Mouse (Mus musculus) kidney, embryonic 16.5 days (tissue): ENCODE results near the gene Casz1. TPM values are rescaled to one million over a fixed set of nuclear protein-coding genes. Genes with fewer than 3 reads are reported as not detected.

Experiments used
- ATAC-seq: fragments of 200-750 bp; cut with Nextera tagmentation; 2 replicates; pipeline ENCODE4 v1.8.0; 2017; ENCODE audit warnings: moderate TSS enrichment; ENCODE audit not compliant: low FRiP score, low TSS enrichment
- H3K27ac ChIP-seq: fragments of 300-500 bp; sonication (generic); 2 replicates; pipeline ENCODE4 v1.5.1; 2014; ENCODE audit warnings: low read length
- H3K27me3 ChIP-seq: fragments of 300-500 bp; sonication (generic); 2 replicates; pipeline ENCODE4 v1.6.1; 2014; ENCODE audit warnings: low read length, control low read depth, mixed read lengths; ENCODE audit not compliant: insufficient read depth
- H3K36me3 ChIP-seq: fragments of 300-500 bp; sonication (generic); 2 replicates; pipeline ENCODE4 v1.6.1; 2014; ENCODE audit warnings: low read length, control low read depth, mixed read lengths; ENCODE audit not compliant: insufficient read depth
- H3K4me1 ChIP-seq: fragments of 300-500 bp; sonication (generic); 2 replicates; pipeline ENCODE4 v1.6.1; 2014; ENCODE audit warnings: low read length, control low read depth, mixed read lengths; ENCODE audit not compliant: insufficient read depth
- H3K4me2 ChIP-seq: fragments of 300-500 bp; sonication (generic); replicated peaks from 2 replicates; pipeline ENCODE4 v1.6.1; 2014; ENCODE audit warnings: low read depth, low read length
- H3K4me3 ChIP-seq: fragments of 300-500 bp; sonication (generic); 2 replicates; pipeline ENCODE4 v1.5.1; 2014; ENCODE audit warnings: mild to moderate bottlenecking, low read length
- H3K9ac ChIP-seq: fragments of 300-500 bp; sonication (generic); replicated peaks from 2 replicates; pipeline ENCODE4 v1.6.1; 2014; ENCODE audit warnings: low read length
- H3K9me3 ChIP-seq: fragments of 300-500 bp; sonication (generic); 2 replicates; pipeline ENCODE4 v1.6.1; 2016; ENCODE audit warnings: low read length, control low read depth
- WGBS: fragments of 180-500 bp; shearing (Covaris S2); extraction: QIAGEN DNeasy Blood & Tissue Kit; methylation state at CpG from one replicate; pipeline ENCODE4 v1.1.7; 2014; 5-methylcytosine and 5-hydroxymethylcytosine counted together
- polyA plus RNA-seq: library from polyadenylated mRNA; unstranded; fragments of >200 nt; fragmentation: Nextera tagmentation; extraction: Ambion mirVana; gene quantifications from 2 replicates; pipeline ENCODE4 v1.2.1, GENCODE M21; 2015

Casz1 gene
- polyA plus RNA-seq, 1 experiment from 2014 or later: 5.4 TPM

- Histone ChIP-seq H3K4me2 (no peak overlapping the region), H3K4me1 (peaks cover 49% of the 10 kb centered on the region), H3K36me3 (peaks cover 3% of the 10 kb centered on the region; the same call in 1 of the 2 replicates), H3K9me3 (no peaks in the 10 kb centered on the region), H3K9ac (no peak overlapping the region), H3K4me3 (no peak overlapping the region), H3K27me3 (no peaks in the 10 kb centered on the region), H3K27ac (0 out of 2 replicates have a peak overlapping the region, but pooled peaks have one; percentile 53)
- WGBS: 55% methylated on average over 9 of the region's 9 CpGs
- ATAC-seq: no peak
Measured at GRCm38 (mm10) chr4:148837046-148837445, 32.8 kb downstream of the Casz1 start.

DNA sequence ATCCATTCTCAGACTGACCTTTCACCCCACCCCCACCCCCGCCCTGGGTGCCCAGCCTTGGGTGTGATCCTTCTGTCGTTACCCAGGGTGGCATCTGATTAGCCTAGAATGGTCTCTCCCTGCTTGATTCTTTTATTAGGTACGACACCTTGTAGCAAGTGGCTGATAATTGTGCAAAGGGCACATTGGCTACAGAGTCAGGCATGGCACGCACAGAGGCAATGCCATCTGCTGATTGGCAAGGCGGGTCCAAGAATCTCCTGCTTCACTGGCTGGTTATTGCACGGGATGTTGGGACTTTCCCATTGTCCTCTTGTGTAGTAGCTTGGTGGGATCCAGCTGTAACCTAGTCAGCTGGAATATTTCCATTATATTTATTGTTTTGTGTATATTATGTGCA lies 33.4 kb downstream of the Casz1 start:
- H3K4me3 ChIP-seq: no peak overlapping the region
- H3K36me3 ChIP-seq: peaks cover 3% of the 10 kb centered on the region; the same call in 1 of the 2 replicates
- H3K4me2 ChIP-seq: no peak overlapping the region
- no peaks in the 10 kb centered on the region for H3K27me3 ChIP-seq
- H3K27ac ChIP-seq: no peak overlapping the region
- peaks cover 53% of the 10 kb centered on the region for H3K4me1 ChIP-seq
- 82% methylated on average over 6 of the region's 6 CpGs for WGBS
- H3K9me3 ChIP-seq: no peaks in the 10 kb centered on the region
- ATAC-seq: no peak
- no peak overlapping the region for H3K9ac ChIP-seq

- peaks cover 3% of the 10 kb centered on the region; the same call in 1 of the 2 replicates for H3K36me3 ChIP-seq
- H3K4me3 ChIP-seq: no peak overlapping the region
- WGBS: 29% methylated on average over 6 of the region's 6 CpGs
- H3K27me3 ChIP-seq: no peaks in the 10 kb centered on the region
- peaks cover 38% of the 10 kb centered on the region for H3K4me1 ChIP-seq
- peak; percentile 31 for ATAC-seq
- no peak overlapping the region for H3K9ac ChIP-seq
- H3K27ac ChIP-seq: no peak overlapping the region
- H3K4me2 ChIP-seq: no peak overlapping the region
- no peaks in the 10 kb centered on the region for H3K9me3 ChIP-seq
Measured at GRCm38 (mm10) chr4:148842302-148842701, 38.1 kb downstream of the Casz1 start.

DNA sequence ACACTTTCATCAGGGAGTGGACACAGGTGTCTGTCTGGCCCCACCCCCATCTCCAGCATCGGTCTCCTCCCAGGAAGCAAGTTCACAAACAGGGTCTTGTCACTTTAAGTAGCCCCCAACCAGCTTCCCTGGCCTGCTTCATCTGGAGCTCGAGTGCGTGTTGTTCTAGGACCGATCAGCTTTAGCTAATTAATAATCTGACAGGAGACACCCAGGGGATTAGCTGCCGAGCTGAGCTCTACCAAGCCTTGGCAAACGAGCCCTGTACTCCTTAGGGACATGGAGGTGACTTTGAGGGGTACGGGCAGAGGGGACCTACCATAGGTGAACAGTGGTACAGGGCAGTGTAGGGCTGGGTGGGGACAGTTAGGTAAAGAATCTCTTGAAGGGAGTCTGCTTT lies 40.7 kb downstream of the Casz1 start:
- Histone ChIP-seq H3K36me3 (peaks cover 3% of the 10 kb centered on the region; the same call in 1 of the 2 replicates), H3K9me3 (no peaks in the 10 kb centered on the region), H3K9ac (no peak overlapping the region), H3K4me1 (peaks cover 36% of the 10 kb centered on the region), H3K27ac (no peak overlapping the region), H3K4me2 (no peak overlapping the region), H3K4me3 (no peak overlapping the region), H3K27me3 (no peaks in the 10 kb centered on the region)
- WGBS: 24% methylated on average over 7 of the region's 7 CpGs
- no peak for ATAC-seq

DNA sequence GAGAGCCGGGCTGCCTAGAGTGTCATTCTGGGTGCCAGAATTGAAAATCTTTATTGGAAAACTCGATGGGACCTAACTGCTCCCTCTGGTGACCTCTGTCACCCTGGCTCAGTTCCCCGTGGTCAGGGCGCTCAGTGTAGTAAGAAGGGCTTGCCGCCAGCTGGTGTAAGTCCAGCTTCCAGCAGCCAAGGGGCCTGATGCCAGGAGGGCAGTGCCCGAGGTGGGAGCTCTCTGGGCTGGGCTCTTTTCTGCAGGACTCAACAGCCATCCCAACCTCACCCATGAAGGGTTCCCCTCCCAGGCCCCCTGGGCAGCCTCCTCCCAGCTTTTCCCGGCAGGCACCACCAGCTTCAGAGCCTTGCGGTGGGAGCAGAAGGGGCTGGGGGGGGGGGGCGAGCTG lies 42.0 kb downstream of the Casz1 start:
- H3K4me2 ChIP-seq: peak overlapping the region; percentile 10; the same call in 1 of the 2 replicates
- no peaks in the 10 kb centered on the region for H3K27me3 ChIP-seq
- peaks cover 36% of the 10 kb centered on the region for H3K4me1 ChIP-seq
- H3K9ac ChIP-seq: no peak overlapping the region
- no peaks in the 10 kb centered on the region for H3K36me3 ChIP-seq
- no peak overlapping the region for H3K4me3 ChIP-seq
- WGBS: 53% methylated on average over 8 of the region's 9 CpGs
- H3K27ac ChIP-seq: no peak overlapping the region
- no peaks in the 10 kb centered on the region for H3K9me3 ChIP-seq
- ATAC-seq: no peak

GRCm38 (mm10) chr4:148846724-148847123 lies 42.5 kb downstream of the Casz1 start:
- Histone ChIP-seq H3K9me3 (no peaks in the 10 kb centered on the region), H3K4me1 (peaks cover 40% of the 10 kb centered on the region), H3K27ac (no peak overlapping the region), H3K36me3 (no peaks in the 10 kb centered on the region), H3K4me3 (no peak overlapping the region), H3K9ac (no peak overlapping the region), H3K27me3 (no peaks in the 10 kb centered on the region), H3K4me2 (peak overlapping the region; percentile 10; the same call in 1 of the 2 replicates)
- WGBS: 69% methylated on average over 11 of the region's 11 CpGs
- no peak for ATAC-seq

GRCm38 (mm10) chr4:148847636-148848035 lies 43.4 kb downstream of the Casz1 start:
- 86% methylated on average over 9 of the region's 9 CpGs for WGBS
- Histone ChIP-seq H3K9me3 (no peaks in the 10 kb centered on the region), H3K27ac (no peak overlapping the region), H3K27me3 (no peaks in the 10 kb centered on the region), H3K4me1 (peaks cover 37% of the 10 kb centered on the region), H3K9ac (no peak overlapping the region), H3K4me2 (no peak overlapping the region), H3K36me3 (no peaks in the 10 kb centered on the region), H3K4me3 (no peak overlapping the region)
- no peak for ATAC-seq

DNA sequence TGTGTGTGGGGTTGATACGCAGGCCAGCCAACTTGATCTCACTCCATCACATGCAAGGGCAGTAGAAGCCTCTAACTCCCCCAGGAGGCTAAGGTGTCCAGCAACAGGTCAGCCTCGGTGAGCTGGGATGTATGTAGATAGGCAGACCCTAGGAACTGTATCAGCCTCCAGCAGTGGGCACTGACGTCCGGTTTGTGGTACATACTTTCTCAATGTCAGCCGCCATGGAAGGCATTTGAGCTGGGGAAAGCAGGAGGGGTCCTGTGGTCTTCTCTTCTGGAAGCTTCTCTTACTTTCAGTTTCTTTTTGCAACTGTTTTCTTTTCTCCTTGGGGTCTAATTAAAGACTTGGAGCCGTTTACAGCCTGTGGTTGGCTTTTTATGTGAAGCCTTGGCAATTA lies 45.2 kb downstream of the Casz1 start:
- Histone ChIP-seq H3K36me3 (no peaks in the 10 kb centered on the region), H3K4me2 (no peak overlapping the region), H3K9me3 (no peaks in the 10 kb centered on the region), H3K27ac (no peak overlapping the region), H3K4me1 (peaks cover 21% of the 10 kb centered on the region), H3K4me3 (no peak overlapping the region), H3K9ac (no peak overlapping the region), H3K27me3 (no peaks in the 10 kb centered on the region)
- WGBS: 64% methylated on average over 6 of the region's 6 CpGs
- ATAC-seq: no peak

GRCm38 (mm10) chr4:148853057-148853456 lies 48.8 kb downstream of the Casz1 start:
- H3K4me1 ChIP-seq: peaks cover 9% of the 10 kb centered on the region
- no peak for ATAC-seq
- no peak overlapping the region for H3K9ac ChIP-seq
- no peak overlapping the region for H3K4me3 ChIP-seq
- H3K27ac ChIP-seq: no peak overlapping the region
- H3K27me3 ChIP-seq: peaks cover under 1% of the 10 kb centered on the region; the same call in 1 of the 2 replicates
- H3K36me3 ChIP-seq: no peaks in the 10 kb centered on the region
- no peaks in the 10 kb centered on the region for H3K9me3 ChIP-seq
- WGBS: 77% methylated on average over 4 of the region's 4 CpGs
- no peak overlapping the region for H3K4me2 ChIP-seq

GRCm38 (mm10) chr4:148854093-148854492 lies 49.9 kb downstream of the Casz1 start:
- WGBS: 17% methylated on average over 2 of the region's 2 CpGs
- H3K27me3 ChIP-seq: peaks cover 5% of the 10 kb centered on the region
- peaks cover 11% of the 10 kb centered on the region for H3K4me1 ChIP-seq
- no peaks in the 10 kb centered on the region for H3K9me3 ChIP-seq
- H3K4me3 ChIP-seq: no peak overlapping the region
- H3K4me2 ChIP-seq: no peak overlapping the region
- no peak overlapping the region for H3K27ac ChIP-seq
- no peak for ATAC-seq
- no peak overlapping the region for H3K9ac ChIP-seq
- H3K36me3 ChIP-seq: no peaks in the 10 kb centered on the region
